Mouse (Mus musculus): Measurements from ENCODE around the gene Gm10198.

DNA sequence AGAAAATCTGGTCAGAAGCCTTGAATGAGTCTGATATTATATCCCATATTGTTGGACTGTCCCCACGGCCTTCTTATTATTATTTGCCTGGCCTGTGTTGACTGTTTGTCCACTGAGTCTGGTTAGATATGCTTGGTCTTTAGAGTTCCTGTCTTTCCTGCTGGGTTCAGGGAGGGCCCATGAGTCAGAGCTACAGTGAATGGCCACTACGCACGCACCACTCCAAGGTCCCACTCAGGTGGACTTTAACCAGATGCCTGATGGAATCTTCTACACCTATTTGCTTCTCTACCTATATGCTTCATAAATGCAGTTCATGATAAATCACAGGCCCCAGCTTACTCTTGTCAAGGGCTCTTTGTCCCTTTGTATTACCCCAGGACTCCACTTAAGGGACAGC, 29.8 kb downstream of the Gm10198 start:
- TF ChIP-seq CTCF (IDR thresholded peaks at IDR 0.05 in 2 of 3, conservative IDR thresholded peaks at IDR 0.05 in 1 of 3; ENCODE audit: control insufficient read depth in 1 of 3, insufficient read depth in 1 of 3, low read depth in 2 of 3, low read length in 3 of 3, poor library complexity in 1 of 3, severe bottlenecking in 1 of 3) (no peak), POLR2A (IDR thresholded peaks at IDR 0.05; ENCODE audit: control insufficient read depth in 1 of 2, insufficient read depth in 1 of 2, low read depth in 1 of 2, low read length in 2 of 2, poor library complexity in 1 of 2) (no peak), MAZ (IDR thresholded peaks at IDR 0.05; ENCODE audit: low read depth, low read length) (no peak), NELFE (IDR thresholded peaks at IDR 0.05; ENCODE audit: low read depth, low read length) (no peak), TBP (IDR thresholded peaks at IDR 0.05; ENCODE audit: low read depth, low read length) (no peak), RAD21 (IDR thresholded peaks at IDR 0.05; ENCODE audit: low read depth, low read length) (no peak), ZMIZ1 (IDR thresholded peaks at IDR 0.05; ENCODE audit: low read depth, low read length) (no peak), ZC3H11A (IDR thresholded peaks at IDR 0.05; ENCODE audit: low read depth, low read length) (no peak), TCF12 (IDR thresholded peaks at IDR 0.05; ENCODE audit: low read depth, low read length) (no peak), BHLHE40 (IDR thresholded peaks at IDR 0.05; ENCODE audit: borderline replicate concordance, low read depth, low read length) (no peak), EP300 (IDR thresholded peaks at IDR 0.05; ENCODE audit: low read depth in 1 of 2, low read length in 2 of 2) (no peak), ETS1 (IDR thresholded peaks at IDR 0.05; ENCODE audit: low read depth, low read length) (no peak), SMC3 (IDR thresholded peaks at IDR 0.05; ENCODE audit: low read depth, low read length) (no peak)
